Mouse (Mus musculus) heart, adult 2 months (tissue): ENCODE data around the gene Prpf4.

Experiments used
- CTCF ChIP-seq: fragments of 200-600 bp; IDR thresholded peaks from 2 replicates; pipeline ENCODE4 v1.8.1; 2022; ENCODE audit warnings: antibody characterized with exemption, mild to moderate bottlenecking, moderate library complexity
- EP300 ChIP-seq: fragments of 200-500 bp; IDR thresholded peaks from 2 replicates; pipeline ENCODE4 v1.6.1; 2011; ENCODE audit warnings: low read depth, low read length, control low read depth; ENCODE audit not compliant: insufficient read depth
- POLR2A ChIP-seq: fragments of 200-500 bp; IDR thresholded peaks from 2 replicates; pipeline ENCODE4 v1.6.1; 2011; ENCODE audit warnings: mild to moderate bottlenecking, low read depth, low read length, control low read depth; ENCODE audit not compliant: insufficient read depth

GRCm38 (mm10) chr4:62369091-62369490, 39.5 kb upstream of the Prpf4 start:
- no peak for TF ChIP-seq POLR2A
- no peak for TF ChIP-seq CTCF
- no peak for TF ChIP-seq EP300
